Mouse (Mus musculus) CD4-positive, CD25-positive, alpha-beta regulatory T cell, adult 4 months (primary cell): ENCODE measurements around the gene Nav3. TPM values are rescaled to one million over a fixed set of nuclear protein-coding genes. Genes with fewer than 3 reads are reported as not detected.
"Not testable (repeated sequence)": the region's sequence is repeated elsewhere in the genome, so short reads cannot be mapped to it uniquely, and the experiment has no call there.

Experiments
- ATAC-seq: one replicate; pipeline ENCODE4 v1.8.0; 2017
- polyA plus RNA-seq, 2 experiments: library from polyadenylated mRNA; unstranded; fragments of 100-300 nt; shearing (Covaris generic); gene quantifications; one replicate each; pipeline ENCODE4 v1.2.1; 2017

Gene Nav3
- under 1 TPM in 1 of 2 experiments, not detected in 1; 0.05 TPM for polyA plus RNA-seq

- ATAC-seq: no peak
These were observed at the start of gene Nav3 for GRCm38 (mm10) chr10:110455838-110456493. Nav3 (minus strand) TSS chr10:110456204.

- no peak for ATAC-seq
These were observed 29.3 kb upstream of the Nav3 start for GRCm38 (mm10) chr10:110485306-110485705.

- no peak for ATAC-seq
These were observed 28.8 kb upstream of the Nav3 start for GRCm38 (mm10) chr10:110484822-110485221.

DNA sequence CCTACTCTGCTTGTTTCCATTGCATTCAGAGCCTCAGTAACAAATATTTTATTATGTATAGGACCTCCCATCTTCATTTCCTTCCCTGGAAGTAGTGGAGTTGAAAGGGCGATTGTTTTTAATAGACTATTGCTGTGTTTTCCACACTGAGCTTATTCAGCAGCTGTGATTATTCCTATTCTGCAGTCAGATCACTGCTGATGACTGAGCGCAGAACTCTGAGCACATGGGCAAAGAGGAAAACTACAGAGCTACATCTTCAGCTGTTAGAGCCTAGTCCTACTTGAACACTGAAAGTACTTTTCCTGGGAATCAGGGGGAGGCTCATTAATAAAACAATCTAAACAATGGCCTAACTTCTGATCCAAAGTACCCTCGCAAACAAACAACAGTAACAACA lies 23.2 kb upstream of the Nav3 start:
- ATAC-seq: no peak

DNA sequence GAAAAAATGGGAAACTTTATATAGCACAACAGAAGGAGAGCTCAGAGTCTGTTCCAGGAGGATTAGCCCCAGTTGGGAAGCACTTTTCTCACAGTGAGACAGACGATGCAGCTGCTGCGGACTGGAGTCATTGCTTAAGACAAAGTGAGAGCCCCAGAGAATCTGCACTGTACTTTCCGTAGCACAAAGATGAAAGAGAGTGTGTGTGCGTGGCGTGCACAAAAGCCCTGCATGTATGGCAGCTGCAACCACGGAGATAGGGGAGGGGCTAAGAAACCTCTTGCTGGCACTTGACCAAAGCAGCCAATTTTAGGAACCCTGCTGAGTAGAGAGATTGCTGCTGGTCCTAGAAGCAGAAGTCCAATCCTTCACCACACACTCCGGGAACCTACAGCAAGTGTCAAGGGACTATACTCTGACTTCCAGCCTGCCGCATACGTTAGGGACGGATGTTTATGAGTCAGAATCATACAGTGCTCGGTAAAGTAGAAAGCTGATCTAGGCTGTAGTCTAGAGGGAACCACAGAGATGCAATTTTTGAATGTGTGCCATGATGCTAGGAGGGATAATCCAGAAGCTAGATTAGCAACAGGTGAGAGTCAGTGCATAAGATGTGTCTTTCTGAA lies 21.8 kb upstream of the Nav3 start:
- ATAC-seq: no peak

- ATAC-seq: no peak
These were observed 18.1 kb upstream of the Nav3 start for GRCm38 (mm10) chr10:110474107-110474506.

GRCm38 (mm10) chr10:110469445-110469844 lies 13.4 kb upstream of the Nav3 start:
- ATAC-seq: no peak

DNA sequence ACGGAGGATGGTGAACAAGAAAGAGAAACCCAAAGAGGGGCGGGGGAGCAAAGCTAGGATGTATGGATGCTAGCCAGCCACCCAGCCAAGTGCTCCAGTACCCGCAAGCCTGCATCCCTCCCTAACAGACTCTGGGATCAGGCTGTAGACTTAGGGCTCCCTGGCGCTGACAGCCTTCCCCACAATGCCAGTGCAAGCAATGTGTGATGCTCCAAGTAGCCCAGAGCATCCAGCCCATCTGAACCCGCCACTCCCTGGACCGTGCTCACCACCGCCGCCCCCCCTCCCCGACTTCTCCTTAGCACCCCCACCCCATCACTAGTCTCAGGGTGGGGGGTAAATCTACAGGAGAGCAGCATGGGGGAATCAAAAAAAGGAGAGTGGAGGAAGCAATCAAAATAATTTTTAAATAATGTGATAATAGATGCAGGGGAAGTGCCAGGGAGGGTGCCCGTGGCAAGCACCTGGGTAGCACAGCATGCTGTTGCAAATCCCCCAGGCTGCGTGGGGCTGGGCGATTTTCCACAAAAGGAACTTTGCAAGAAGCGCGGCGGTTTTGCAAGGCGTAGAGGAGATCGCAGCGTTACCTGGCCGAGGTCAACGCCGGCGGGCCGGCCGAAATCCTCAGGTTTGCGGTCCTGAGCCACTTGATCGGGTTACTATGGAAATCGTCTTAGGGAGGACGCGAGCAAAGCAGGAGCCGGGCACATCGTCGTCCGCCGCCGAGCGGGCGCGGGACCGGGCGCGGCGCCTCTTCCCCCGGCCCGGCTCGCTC lies 754 bp downstream of the Nav3 start:
- ATAC-seq: no peak

- no peak for ATAC-seq
These were observed 2.4 kb downstream of the Nav3 start for GRCm38 (mm10) chr10:110453566-110453965.

- no peak for ATAC-seq
These were observed 15.6 kb downstream of the Nav3 start for GRCm38 (mm10) chr10:110440396-110440795.

DNA sequence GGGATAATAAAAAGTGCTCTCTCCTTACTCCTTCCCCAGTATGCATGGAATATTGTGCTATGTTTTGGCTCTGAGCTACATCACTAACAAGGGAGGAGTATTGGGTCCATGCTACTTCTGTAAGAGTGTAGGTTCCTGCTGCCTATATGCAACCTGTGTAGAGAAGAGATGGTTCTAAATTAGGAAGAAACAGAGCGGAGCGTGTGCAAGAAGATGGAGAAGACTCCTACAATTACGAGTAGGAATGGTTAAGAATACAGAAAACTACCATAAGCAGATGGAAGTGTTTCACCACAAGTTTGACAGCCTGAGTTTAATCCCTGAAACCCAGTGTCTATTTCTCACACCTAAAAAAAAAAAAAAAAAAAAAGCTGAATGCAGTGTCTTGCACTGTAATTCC lies 24.9 kb downstream of the Nav3 start:
- ATAC-seq: no peak

GRCm38 (mm10) chr10:110429578-110429977 lies 26.4 kb downstream of the Nav3 start:
- no peak for ATAC-seq

DNA sequence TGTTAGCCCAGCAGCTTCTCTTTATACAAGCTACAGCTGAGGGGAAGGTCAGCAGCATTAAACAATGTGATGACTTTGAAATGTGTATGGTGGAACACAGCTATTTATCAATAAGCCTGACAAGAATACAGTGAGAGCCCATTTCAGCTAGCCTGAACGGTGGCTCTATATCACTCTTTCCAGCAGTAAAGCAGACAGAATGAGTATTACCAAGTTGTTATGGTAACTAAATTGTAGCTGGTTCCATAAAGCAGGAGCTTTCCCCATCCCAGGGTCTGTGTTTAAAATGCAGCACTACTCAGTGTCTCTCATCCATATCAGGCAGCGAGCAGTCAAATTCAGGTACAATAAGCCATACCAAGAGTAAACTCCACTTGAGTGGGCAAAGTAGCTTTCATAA lies 27.0 kb downstream of the Nav3 start:
- no peak for ATAC-seq

GRCm38 (mm10) chr10:110421533-110421932 lies 34.5 kb downstream of the Nav3 start:
- ATAC-seq: no peak

- ATAC-seq: no peak
These were observed 39.0 kb downstream of the Nav3 start for GRCm38 (mm10) chr10:110417003-110417402.

- ATAC-seq: no peak
These were observed 40.4 kb downstream of the Nav3 start for GRCm38 (mm10) chr10:110415624-110416023.

DNA sequence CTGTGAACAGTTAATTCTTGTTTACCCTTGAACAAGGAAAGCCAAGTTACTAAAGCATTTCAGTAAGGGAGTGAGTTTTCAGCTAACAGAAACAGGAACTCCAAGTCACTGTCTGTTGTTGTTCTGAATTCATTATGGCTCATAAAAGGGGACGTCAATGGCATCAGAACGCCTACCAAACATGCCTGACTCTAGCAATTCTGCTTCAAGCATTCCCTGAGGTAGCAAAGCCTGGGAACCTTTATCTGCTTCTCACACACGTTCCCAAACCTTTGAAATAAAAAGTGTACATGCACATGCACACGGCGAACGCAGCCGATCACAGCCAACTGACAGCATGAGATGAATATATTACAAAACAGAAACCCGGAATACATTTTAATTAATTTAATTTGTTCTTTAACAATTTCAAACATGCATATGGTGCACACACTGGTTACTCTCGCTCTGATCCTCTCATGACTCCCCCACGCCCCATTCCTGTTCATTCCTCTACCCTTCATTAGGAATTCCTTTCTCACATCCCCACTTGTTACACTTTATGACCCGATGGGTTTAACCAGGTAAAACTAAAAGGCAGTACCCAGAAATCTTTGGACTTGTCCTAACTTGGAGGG lies 42.6 kb downstream of the Nav3 start:
- no peak for ATAC-seq

GRCm38 (mm10) chr10:110402950-110403349 lies 53.1 kb downstream of the Nav3 start:
- ATAC-seq: no peak

- no peak for ATAC-seq
These were observed 55.4 kb downstream of the Nav3 start for GRCm38 (mm10) chr10:110400642-110401041.

DNA sequence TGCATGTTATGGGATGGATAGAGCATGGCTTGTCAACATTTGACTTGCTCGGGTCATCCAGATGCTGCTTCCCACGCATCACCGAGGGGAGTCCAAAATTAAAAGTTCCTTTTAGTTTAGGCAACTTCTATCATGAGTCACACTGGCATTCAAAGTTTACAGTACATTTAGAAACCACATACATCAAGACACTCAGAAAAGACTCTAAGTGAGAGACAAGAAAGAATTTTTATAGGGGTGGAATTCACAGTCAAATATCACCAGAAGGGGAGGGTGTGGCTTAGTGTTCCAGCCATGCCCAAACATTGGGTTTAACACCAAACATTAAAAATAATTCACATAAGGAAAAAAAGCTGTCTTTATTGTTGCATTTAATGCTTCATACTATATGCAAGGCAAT lies 57.4 kb downstream of the Nav3 start:
- ATAC-seq: no peak

DNA sequence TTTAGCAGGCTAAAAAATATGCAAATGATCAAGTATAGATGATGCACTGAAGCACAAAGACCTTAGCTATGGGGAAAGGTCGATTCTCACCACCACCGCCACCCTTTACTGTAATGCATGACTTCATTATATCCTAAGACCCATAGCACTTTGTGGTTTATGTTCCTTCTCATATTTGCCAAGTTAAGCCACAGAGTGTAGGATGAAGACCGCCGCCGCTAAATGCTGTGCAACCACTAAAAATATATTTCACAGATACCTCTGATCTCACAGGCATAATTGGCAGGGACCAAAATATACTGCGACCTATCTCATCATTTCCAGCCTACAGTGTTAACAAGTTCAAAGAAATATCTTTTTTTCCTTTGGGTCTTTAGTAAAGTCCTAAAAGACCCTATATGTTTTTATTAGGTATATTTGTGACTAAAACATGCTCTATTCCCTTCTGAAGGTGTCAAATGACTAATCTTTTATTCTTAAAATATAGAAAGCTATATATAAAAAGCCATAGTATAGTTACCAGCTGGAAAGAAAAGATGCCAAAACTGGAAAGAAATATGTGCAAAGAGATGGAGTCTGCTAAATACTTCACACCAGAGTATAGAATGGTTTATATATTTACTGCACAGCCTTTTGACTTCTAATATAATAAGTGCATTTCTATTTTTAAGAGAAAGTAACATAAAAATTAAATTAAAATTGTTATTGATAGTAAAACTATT lies 69.4 kb downstream of the Nav3 start:
- no peak for ATAC-seq

GRCm38 (mm10) chr10:110383506-110384229 lies 72.3 kb downstream of the Nav3 start:
- not testable (repeated sequence) for ATAC-seq
